Mouse (Mus musculus) embryonic facial prominence, embryonic 10.5 days (tissue): ENCODE results near the gene Dhcr7. TPM values are rescaled to one million over a fixed set of nuclear protein-coding genes. Genes with fewer than 3 reads are reported as not detected.

ENCODE experiments used
- microRNA-seq: library from miRNA; unstranded; fragments of <30 nt; microRNA quantifications from one replicate; pipeline ENCODE4, GENCODE M21; 2017
- polyA plus RNA-seq: library from polyadenylated mRNA; unstranded; fragments of >200 nt; fragmentation: Nextera tagmentation; extraction: Ambion mirVana; gene quantifications from 2 replicates; pipeline ENCODE4 v1.2.1, GENCODE M21; 2016

Gene Dhcr7
- polyA plus RNA-seq, 1 experiment from 2014 or later, result 68.3 TPM

Small RNA genes within 50 kb of the gene (microRNA-seq; reads per million reads assigned to microRNA genes)
- gene Gm22064, result not detected

Other genes starting within 250 kb of the Dhcr7 start
- 79.5 and 80.7 TPM in 2 replicates for gene Cars, start 223.1 kb upstream of the Dhcr7 start, polyA plus RNA-seq
- 0.17 and 0.30 TPM in 2 replicates for gene Tnfrsf26, start 194.4 kb upstream of the Dhcr7 start, polyA plus RNA-seq
- gene Tnfrsf22, start 173.5 kb upstream of the Dhcr7 start, polyA plus RNA-seq, result 9.7 and 12.2 TPM in 2 replicates
- gene Tnfrsf23, start 137.3 kb upstream of the Dhcr7 start, polyA plus RNA-seq, result 0.35 and 0.65 TPM in 2 replicates
- gene Osbpl5, start 66.2 kb upstream of the Dhcr7 start, polyA plus RNA-seq, result 15.8 and 16.8 TPM in 2 replicates
- not detected in 2 replicates for gene Mrgprg, start 56.2 kb upstream of the Dhcr7 start, polyA plus RNA-seq
- 1.8 TPM in 2 replicates for gene Mrgpre, start 38.6 kb upstream of the Dhcr7 start, polyA plus RNA-seq
- gene Nadsyn1, start 296 bp upstream of the Dhcr7 start, polyA plus RNA-seq, result 7.7 and 10.0 TPM in 2 replicates
- not detected in 2 replicates for gene Gm498, start 43.7 kb downstream of the Dhcr7 start, polyA plus RNA-seq
- 0.75 and 0.80 TPM in 2 replicates for gene Shank2, start 178.8 kb downstream of the Dhcr7 start, polyA plus RNA-seq